Mouse (Mus musculus): Measurements from ENCODE around the gene Gucy2c.
"Not testable (repeated sequence)": the region's sequence is repeated elsewhere in the genome, so short reads cannot be mapped to it uniquely, and the experiment has no call there.

The Gucy2c gene

DNA sequence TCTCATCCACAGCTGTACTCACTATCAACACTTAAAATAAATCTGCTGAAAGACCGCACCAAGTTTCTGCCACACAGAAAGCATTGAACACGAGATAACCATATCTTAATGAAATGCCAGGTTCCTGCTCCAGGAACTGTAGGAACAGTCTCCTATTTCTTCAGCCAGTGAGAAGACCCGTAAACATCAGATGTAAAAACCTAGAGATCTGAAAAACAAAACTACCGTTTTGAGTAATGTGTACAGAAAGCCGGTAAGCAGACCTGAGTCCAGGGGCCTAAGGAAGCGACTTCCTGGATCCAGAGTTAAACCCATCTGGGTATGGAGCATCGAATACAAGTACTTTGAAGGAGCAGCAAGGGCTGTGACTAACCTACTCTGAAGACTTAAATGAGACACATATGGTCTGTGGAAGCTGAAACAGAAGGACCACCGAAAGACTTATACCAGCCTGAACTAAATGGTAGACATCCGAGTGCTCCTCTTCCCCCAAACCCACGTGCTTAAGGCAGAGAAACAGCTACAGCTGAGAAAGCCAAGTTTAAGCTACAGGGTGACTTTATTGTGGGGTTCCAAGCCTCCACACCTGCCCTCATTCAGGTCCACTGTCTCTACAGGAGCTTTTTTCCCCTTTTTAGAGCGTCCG is 21.7 kb upstream of the Gucy2c start:
- peak; percentile 44 for DNase-seq

DNA sequence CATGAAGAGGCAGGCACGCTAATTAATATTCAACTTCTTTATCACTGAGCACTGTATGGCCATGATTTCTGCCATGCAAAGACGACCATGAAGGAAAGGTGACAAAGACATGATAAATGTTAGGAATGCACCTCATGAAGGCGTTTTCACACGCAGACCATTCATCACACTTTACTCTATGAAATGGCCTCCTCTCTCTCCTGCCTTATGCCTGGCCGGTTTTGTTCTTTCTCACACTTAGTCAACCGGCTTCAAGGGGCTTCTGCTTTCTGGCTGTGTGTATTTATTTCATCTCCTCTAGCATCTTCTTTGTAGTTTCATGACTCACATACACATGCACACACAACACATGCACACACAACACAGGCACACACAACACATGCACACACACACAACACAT is 19.7 kb upstream of the Gucy2c start:
- DNase-seq = no peak

DNA sequence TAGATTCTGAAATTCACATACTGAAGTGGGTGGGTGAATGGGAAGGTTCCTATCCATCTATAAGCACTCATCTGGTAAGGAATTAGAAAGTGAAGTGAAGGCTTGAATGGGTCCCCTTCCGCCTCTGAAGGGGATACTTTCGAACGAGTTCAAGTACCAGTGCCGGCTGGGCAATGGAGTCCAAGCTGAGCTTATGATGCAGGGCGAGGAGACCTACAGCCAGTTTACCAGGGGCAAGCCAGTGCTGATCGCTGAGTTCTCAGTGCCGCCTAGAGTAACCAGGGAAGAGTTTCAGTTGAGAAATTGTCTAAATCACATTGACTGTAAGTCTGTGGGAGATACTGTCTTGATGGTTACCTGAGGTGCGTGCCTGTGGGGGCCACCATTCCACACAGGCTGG is 19.1 kb upstream of the Gucy2c start:
- DNase-seq = no peak

DNA sequence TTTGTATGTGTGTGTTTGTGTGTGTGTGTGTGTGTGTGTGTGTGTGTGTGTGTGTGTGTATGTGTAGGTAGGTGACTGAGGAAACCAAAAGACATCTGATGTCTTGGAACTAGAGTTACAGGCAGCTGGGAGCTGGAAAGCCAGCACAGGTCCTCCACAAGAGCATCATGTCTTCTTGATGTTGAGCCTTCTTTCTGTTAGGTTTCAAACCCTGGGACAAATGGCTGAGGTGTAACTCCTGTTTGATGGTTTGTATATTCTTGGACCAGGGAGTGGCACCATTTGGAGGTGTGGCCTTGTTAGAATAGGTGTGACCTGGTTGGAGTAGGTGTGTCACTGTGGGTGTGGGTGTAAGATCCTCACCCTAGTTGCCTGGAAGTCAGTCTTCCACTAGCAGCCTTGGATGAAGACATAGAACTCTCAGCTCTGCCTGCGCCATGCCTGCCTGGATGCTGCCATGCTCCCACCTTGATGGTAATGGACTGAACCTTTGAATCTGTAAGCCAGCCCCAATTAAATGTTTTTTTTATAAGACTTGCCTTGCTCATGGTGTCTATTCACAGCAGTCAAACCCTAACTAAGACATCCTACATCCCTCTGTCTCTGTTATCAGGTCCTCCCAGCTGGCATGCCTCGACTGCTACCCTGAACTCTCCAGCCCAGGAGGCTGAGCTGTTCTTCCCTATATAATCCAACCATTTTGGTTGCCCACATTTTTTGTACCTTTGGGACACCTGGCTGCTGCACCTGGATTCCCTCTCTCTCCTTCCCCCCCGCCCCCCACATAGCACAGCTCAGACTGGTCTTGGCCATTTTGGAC is 16.5 kb upstream of the Gucy2c start:
- DNase-seq = not testable (repeated sequence)

DNA sequence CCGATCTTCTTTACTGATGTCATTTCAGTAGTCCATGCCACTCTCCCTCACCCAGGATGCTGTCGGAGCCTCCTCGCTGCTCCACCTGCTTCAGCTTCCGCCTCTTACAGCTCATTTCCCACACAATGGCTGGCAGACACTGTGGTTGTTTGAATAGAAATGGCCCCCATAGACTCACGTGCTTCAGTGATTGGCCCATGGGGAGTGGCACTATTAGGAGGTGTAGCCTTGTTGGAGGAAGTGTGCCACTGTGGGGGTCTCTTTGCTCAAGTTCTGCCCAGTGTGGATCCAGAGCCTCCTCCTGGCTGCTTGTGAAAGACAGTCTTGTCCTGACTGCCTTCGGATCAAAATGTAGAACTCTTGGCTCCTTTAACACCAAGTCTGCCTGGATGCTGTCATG is 14.3 kb upstream of the Gucy2c start:
- no peak for DNase-seq

DNA sequence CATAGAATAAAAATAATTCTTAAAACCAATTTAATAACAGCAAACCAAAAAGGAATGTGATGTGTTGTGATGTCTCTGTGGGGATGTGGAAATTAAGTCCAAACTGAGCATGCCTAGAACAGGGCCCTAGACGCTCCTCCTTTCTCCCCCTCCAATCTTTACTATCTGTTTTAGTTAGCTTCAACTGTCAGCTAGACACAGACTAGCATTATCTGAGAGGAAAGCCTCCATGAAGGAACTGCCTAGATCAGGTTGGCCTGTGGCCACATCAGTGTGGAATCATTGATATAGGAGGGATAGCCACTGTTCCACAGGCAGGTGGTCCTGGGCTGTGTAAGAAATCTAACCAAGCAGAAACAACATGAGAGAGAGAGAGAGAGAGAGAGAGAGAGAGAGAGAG is 13.5 kb upstream of the Gucy2c start:
- DNase-seq = no peak

DNA sequence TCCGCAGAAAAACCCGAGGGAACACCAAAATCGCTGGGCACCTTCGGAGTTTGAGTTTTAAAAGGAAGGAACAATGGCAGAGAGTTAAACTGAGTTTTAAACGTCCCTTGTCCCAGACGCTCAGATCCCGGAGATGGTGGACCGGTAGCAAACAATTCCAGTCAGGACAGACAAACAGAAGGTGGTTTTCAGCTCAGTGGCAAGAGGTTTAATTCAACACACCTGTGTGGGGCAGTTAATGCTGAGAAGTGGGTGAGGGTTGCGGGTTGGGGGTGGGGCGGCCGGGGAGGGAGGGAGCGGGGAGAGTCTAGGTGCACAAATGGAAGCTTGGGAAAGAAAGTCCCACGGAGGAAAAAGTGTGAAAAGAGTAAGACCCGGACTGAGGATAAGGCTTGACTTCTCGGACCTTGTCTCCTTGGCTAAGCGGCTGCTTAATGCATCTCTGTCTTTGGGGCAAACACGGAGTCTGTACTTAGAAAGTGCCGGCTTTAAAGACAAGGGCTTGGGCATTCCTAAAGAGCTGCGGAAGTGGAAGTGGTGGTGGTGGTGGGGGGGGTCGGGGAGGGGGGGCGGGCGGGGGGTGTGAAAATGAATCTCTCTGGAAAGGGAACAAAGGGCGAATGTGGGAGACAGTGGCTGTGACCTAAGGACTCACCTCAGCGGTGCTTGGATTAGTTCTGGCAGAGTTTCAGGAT is 12.4 kb upstream of the Gucy2c start:
- DNase-seq = no peak

DNA sequence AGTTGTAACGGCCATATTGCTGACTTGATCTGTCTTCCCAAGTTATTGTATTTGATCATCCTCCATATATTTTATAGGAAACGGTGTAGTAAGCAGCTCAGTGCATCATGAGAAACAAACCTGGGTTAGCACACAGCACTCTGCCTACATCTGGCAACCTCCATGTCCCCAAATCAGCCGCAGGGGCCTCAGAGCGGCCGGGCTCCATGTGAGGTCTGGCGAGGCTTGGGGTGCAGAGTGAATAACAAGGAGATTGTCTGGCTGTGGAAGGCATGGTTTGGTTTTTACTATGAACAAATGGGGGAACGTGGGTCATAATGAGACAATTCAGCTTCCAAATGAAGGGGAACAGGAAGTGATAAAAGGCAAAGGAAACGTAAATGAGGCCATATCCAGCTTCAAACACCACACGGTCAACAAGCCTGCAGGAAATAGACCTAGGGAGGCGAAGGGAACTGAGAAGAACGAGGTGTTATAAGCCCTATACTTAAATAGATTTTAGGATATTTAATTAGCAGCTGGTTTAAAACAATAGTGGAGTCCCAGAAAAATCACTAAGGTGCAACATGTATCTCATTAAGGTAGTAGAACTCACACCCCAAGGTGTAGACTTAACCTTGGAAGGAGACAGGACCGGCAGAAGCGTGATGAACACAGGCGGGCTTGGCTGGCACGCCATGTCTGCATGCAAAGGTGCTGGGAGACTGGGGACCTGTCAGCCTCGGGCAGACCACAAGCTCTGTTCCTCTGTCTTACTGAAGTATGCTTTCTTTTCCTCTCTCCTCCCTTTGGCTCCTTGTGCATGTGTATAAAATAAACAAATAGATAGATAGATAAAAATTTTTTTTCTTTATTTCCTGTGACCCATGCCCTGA is 11.6 kb upstream of the Gucy2c start:
- DNase-seq = no peak

DNA sequence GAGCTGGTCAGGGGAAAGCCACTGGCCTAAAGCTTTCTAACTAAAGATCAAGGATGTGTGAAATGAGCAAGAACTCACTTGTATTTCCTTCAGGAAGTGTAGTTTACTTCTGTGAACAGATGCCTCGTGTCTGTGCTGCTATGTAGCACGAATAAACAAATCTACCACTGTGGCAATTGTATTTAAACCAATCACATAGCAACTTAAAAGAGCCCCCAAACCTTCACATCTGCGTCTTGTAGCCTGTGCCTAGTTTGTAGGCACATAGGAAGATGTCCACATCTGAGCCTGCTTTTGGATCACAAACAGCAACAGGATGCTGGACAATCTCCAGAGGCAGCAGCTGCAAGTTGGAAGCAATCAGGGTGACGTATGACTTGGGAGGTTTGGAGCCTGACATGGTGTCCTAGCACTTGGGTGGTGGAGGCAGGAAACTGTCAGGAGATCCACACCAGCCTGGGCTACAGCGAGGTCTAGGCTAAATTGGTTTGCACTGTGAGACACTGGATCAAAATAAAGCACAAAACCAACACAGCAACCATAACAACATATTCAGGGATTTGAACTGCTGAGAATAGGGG is 7.9 kb upstream of the Gucy2c start:
- DNase-seq = no peak

DNA sequence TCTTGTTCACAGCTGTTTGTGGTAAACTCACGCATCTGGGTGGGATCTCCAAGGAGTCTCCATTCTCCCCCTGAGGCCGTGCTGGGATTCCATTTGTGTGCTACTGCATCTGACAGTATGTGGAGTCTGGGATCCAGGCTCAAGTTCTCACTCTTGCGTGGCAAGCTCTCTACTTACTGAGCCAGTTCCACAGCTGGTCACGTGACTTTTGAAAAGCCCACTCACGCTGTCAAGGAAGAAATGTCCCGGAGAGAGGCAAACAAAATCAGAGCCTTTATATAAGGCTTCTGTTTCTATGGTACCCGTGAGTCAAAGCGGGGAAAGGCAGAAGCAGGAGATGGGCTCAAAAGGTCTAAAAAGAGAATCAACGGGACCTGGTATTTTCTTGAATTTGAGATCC is 1.2 kb upstream of the Gucy2c start:
- DNase-seq = no peak

DNA sequence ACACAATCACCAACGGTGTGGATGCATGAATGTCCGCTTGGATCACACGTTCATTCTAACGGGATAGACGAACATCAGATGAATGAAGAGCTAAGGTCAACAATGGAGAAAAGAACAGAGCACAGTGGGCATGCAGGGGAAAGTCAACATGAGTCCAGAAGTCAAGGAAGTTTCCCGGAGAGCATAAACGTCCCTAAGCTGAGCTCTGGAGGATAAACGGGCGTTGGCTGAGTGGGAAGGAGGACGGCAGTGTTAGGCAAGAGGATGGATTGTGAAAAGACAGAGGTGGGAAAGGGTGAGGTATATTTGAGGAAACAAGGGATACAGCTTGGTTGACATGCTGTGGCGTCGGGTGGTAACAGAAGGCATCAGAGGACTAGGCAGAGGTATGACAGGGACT is 581 bp upstream of the Gucy2c start:
- no peak for DNase-seq

DNA sequence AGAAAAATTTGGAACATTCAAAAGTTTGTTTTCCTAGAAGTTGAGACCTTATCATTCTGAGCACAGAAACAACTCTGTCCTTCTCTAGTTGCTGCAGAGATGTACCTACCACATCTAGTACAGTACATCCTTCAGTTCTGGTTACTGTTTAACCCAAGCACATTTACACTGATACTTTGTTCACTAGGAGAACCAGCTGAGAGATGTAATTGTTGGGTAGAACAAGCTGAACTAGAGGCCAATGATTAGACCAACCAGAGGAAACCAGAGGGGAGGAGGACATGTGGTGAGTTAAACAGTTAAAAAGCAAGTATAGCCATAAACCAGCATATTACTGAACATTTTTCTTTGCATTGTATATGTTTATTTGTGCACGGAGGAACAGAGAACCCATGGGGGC is 5.2 kb downstream of the Gucy2c start:
- DNase-seq = no peak

DNA sequence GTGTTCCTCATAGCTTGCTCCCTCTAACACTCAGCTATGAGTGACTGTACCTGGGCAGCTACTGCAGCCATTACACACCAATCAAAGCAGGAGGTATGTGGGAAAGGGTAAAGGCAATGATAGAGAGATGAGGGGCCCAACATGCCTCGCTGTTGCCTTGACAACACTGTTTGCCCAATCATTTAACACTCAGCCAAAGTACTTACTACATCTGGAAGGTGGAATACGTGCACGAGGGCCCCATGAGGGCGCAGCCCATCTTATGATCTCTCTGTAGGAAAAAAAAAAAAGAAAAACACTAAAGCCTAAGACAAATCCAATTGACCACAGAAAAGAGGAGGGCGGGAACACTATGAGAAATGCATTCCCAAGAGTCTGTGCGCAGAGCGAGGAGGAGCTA is 11.7 kb downstream of the Gucy2c start:
- DNase-seq = no peak

DNA sequence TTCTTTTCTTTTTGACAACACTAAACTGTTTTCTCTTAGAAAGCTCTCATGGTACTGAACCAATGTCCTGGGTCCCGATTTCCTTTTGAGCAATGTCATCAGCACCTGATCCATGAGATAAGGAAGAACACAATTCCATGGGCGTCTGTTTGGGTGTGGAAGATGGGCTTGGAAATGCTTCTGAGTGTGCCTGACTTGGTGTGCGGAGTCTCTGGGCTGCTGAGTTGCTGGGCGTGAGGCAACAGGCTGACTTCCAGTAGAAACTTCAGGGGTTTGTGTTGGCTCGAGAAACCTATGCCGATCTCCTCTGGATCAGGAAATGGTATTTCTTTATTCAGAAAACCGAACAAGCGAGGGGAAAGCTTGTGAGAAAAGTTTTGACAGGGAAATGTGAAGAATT is 12.4 kb downstream of the Gucy2c start:
- DNase-seq = no peak

DNA sequence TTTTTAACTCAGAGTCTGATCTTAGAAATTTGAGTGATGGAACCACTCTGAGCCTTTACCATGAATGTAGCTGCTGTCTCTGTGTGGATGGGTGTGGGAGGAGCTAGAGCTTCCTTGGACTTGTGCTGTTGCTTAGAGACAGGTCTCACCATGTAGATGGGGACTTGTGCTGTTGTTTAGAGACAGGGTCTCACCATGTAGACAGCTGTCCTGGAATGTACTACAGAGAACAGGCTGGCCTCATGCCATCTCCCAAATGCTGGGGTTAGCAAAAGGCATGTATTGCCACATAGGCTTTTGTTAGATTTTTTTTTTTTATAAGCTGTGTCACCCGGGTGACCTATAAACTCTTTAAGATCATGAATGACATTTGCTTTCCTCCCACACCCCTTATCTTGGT is 17.7 kb downstream of the Gucy2c start:
- no peak for DNase-seq

DNA sequence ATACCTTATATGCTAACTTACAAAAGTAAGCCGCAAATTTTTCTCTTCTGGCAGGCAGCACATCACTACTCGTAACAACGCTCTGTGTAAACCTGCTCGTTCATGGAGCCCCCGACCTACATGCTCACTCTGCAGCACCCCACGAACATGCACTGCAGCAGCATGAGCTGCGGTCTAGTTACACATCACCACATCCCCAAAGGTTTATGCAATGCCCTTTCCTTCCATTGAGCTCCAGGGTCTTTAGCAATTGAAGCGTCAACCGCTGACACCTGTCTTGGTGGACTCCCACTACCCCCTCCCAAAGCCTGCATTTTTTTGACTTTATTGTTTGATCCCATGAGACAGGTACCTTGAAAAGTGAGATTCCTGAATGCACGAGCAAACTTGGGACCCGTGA is 31.0 kb downstream of the Gucy2c start:
- no peak for DNase-seq

DNA sequence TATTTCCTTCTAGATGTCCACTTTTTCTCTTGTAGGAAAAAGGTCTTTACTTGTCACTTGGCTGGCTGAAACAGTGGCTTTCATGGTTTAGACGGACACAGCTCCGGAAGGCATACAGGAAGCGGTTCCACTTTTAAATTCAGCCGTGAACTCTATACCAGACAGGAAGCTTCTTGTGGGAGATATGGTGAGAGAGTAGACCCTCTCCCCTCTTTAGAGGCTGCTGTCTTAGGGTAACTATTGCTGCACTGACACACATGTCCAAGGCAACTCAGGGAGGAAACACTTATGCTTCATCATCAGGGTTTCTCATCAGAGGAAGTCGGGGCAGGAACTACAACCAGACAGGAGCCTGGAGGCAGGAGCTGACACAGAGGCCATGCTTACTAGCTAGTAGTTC is 36.0 kb downstream of the Gucy2c start:
- DNase-seq = no peak

DNA sequence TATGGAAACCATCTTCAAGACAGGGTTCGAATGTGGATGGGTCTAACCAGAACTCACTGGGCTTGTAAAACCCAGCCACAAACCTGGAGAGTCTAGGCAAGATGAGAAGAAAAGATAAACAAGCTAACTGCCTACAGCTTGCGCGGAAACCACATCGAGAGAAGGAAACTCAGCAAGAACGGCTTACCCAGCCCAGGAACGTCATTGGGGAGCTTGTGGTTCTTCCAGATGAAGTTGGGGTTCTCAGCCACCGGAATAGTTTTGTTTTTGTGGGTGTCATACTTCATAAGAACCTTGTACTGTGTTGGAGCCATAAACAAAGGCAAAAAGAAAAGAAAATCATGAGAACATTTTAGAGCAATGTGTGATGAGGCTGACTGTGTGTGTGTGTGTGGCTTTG is 37.8 kb downstream of the Gucy2c start:
- no peak for DNase-seq

DNA sequence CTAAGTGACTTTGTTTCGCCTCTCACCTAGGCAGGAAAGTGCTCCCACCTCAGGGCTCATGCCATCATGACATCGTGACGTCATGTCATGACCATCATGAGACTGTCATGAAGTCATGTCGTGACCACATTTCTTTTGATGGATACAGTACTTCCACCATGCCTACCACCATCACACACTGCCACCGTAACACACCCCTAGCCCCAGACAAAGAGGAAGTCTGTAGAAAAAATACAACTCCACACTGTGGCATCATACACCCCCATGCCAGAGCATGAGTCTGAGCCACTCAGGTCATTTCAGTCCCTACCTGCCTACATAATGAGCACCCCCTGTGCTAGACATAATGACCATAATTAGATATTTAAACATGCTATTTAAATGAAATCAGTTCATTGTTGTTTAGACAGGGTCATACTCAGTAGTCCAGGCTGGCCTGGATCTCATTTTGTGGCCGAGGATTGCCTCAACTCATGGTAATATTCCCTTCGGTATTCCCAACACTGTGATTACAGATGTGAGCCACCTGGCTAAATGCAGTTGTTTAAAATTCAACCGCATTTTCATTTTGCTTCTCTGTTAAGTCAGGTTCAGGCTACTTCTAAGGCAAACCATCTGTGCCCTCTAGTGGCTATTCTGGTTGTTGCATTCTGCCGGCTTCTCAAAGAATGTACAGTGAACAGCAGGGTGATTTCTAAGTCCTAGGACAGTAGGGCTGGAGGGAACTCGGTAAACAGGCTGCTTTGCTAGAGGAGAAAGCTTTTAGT is 39.0 kb downstream of the Gucy2c start:
- DNase-seq = peak; percentile 84

DNA sequence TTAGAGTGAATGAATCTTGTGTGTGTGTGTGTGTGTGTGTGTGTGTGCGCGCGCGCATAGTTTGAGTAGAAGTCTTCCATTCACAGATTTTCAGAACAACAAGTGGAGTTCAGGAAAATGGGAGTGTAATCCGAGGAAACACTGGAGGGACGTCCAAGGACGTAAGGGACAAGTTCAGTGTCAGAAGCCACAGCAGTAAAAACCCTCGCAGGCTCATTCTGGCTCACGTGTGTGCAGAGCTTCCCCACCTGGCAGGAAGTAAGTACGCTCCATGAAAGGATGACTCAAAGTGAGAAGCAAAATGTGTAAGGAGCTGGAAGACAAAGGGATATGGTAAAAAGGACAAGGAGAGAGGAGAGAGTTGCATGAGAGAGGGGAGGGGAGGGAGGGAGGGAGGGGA is 40.3 kb downstream of the Gucy2c start:
- DNase-seq = no peak

DNA sequence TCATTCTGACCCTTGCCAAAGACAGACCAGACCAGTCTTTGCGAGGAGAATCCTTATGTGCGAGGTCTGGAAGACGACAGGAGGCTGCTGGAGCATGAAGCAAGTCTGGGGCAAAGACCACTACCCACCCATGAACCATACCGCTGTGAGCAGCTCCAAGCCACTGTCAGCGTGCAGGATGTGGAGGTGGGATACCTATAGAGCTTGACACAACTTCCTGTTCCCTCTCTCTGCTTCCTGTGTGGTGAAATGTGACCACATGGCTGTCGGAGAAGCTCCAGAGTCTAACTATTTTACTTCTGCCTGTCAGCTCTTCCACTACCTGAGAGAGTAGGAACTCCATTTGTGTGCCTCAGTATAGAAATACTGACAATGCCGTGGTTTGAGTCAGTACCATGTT is 45.8 kb downstream of the Gucy2c start:
- DNase-seq = no peak

DNA sequence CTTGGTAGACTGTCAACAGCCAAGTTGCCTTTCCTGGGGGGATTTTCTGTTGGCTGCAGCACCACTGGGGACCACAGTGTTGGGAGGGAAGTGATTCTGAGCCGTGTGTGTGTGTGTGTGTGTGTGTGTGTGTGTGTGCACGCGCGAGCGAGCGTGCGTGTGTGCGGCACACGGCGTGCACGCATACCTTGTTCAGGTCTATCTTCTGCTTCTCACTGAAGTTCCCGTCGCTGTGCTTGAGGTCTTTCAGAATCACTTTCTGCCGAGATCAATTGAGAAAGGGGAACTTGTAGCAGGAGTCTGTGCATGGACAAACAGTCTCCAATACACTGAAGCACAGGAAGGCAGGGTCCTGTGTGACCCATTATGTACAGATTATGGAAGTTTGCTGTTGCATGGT is 53.4 kb downstream of the Gucy2c start:
- no peak for DNase-seq
